Mouse (Mus musculus): ENCODE results near the gene Cntn5. TPM values are rescaled to one million over a fixed set of nuclear protein-coding genes. Genes with fewer than 3 reads are reported as not detected.
"Not testable (repeated sequence)": the region's sequence is repeated elsewhere in the genome, so short reads cannot be mapped to it uniquely, and the experiment has no call there.

Cntn5 gene
- polyA plus RNA-seq, 1 experiment = 0.02 TPM

- 72% methylated on average over 1 of the region's 1 CpGs for WGBS
- DNase-seq (ENCODE audit: low read depth, low spot score) = no peak
These were observed 246.5 kb downstream of the Cntn5 start for GRCm38 (mm10) chr9:10658086-10658485.

- WGBS = 66% methylated on average over 4 of the region's 4 CpGs
These were observed 247.3 kb downstream of the Cntn5 start for GRCm38 (mm10) chr9:10657144-10657748.

DNA sequence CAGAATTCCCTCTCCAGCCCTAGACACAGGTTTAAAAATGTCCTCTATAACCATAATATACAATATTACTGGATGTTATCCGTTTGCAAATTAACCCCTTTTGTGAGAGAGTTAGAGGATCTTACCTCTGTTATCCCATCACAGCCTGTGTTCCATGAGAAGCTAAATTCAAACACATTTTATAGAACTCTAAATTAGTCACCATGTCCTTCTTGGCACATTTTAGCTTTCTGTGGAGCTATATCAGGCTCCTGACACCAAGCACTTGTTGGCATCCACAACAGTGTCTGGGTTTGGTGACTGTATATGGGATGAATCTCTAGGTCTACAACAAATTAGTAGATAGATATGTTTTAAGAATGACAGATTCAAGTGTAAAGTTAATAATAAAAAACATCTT lies 253.9 kb downstream of the Cntn5 start:
- WGBS = 63% methylated on average over 1 of the region's 1 CpGs
- no peak for DNase-seq (ENCODE audit: low read depth, low spot score)

More at GRCm38 (mm10) chr9:10657144-10657748, 247.3 kb downstream of the Cntn5 start:
- no peak for DNase-seq (ENCODE audit: low read depth, low spot score)

GRCm38 (mm10) chr9:10645951-10646350 lies 258.6 kb downstream of the Cntn5 start:
- 87% methylated on average over 5 of the region's 5 CpGs for WGBS
- DNase-seq (ENCODE audit: low read depth, low spot score) = no peak

GRCm38 (mm10) chr9:10645045-10645830 lies 259.3 kb downstream of the Cntn5 start:
- WGBS = 67% methylated on average over 7 of the region's 7 CpGs
- no peak for DNase-seq (ENCODE audit: low read depth, low spot score)

GRCm38 (mm10) chr9:10618036-10618435 lies 286.5 kb downstream of the Cntn5 start:
- DNase-seq (ENCODE audit: low read depth, low spot score) = no peak

DNA sequence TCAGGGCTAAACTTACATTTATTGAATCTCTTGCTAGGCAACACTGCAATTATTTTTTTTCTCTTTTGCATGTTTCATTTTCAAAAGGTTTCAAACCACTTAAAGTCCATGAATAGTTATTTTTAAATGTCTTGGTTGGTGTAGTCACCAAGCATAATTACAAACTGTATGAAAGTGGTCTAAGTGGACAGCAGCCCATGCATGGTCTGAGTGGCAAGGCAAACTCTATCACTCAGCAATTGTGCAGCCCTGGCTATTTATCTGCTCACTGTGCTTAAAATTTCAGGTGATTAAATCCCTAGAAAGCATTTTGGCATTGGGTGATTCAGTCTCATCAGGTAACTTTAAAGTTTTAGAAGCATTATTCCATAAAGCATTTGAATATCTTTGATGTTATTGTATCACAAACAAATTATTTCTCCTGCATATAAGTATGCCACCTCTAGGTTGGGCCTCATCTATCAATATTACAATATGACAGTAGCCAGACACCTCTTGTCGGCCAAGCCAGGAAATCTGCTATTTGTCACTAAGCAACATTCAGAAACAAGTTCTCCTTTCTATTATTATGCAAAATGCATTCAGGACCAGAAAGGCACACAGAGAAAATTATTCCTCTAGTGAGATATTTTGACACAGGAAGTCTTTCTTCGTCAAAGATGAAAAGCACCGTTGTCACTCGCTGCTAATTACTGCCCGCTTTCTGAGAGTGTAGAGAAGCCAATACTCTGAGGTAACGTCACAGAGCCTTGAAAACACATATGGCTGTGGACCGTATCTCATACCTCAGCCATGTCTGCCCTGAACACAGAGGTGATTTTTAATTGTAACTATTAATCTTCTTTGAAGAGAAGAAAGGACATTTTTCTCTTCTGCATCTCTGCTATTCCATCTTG lies 329.0 kb downstream of the Cntn5 start:
- DNase-seq (ENCODE audit: low read depth, low spot score) = no peak
- WGBS = 84% methylated on average over 7 of the region's 7 CpGs

More at GRCm38 (mm10) chr9:10618036-10618435, 286.5 kb downstream of the Cntn5 start:
- 67% methylated on average over 5 of the region's 5 CpGs for WGBS

- no peak for DNase-seq (ENCODE audit: low read depth, low spot score)
These were observed 334.7 kb downstream of the Cntn5 start for GRCm38 (mm10) chr9:10569830-10570229.

DNA sequence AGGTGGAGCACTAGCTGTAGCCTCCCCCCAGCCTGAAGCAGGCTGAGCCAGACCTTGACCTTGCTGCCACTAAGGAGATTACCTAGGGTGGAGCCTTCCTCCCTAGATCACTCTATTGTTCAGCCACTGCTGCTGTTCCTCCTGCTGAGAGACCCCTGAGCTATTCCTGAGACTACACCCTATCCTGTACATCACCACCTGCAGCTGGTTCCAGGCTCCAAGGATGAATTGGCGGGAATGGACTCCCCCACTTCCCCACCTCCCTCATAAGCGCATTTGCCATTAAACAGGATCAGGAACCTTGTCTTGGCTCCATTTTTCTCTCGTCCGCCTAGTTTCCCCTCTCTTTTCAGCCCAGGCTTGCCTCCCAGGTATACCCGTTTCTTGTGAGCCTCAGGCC lies 363.7 kb downstream of the Cntn5 start:
- WGBS = 62% methylated on average over 5 of the region's 5 CpGs
- not testable (repeated sequence) for DNase-seq (ENCODE audit: low read depth, low spot score)

- no peak for DNase-seq (ENCODE audit: low read depth, low spot score)
- WGBS = 63% methylated on average over 5 of the region's 5 CpGs
These were observed 372.3 kb downstream of the Cntn5 start for GRCm38 (mm10) chr9:10532248-10532647.

DNA sequence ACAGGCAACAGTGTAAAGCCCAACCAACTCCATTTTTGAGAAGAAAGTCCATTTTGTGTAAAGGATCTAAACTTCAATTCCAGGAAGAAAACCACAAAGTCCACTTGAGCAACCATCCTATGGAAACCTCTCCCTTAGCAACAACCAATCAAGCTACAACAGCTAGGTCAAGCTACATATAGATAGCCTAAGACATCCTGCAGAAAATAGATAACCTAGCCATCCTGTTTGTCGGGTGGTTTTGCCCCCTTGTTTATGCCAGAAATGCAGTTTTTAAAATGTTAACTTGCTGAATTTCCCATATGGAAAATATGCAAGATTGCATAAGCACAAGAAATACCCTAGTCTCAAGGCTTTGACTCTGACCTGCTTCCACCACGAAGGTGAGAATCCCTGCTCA lies 373.5 kb downstream of the Cntn5 start:
- no peak for DNase-seq (ENCODE audit: low read depth, low spot score)
- WGBS = 70% methylated on average over 2 of the region's 2 CpGs

- no peak for DNase-seq (ENCODE audit: low read depth, low spot score)
- WGBS = 86% methylated on average over 4 of the region's 4 CpGs
These were observed 375.0 kb downstream of the Cntn5 start for GRCm38 (mm10) chr9:10529528-10529927.

DNA sequence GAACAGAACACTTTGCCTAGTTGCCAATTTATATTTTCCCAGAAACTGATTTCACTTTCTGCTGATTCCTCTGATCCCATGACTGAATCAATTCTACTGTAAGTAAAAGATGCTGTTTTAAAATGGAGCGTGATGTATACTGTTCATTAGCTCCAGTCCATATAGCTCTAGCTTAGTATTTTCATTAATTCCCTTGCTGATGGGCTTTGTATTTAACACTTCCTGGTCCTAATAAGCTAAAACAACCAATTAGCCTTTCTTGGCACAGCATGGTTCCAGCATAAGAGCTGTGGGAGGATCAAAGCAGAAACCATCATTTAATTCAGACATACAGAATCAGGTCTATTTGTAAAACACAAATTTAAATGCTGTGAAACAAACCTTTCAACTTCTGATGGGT lies 375.5 kb downstream of the Cntn5 start:
- no peak for DNase-seq (ENCODE audit: low read depth, low spot score)
- 84% methylated on average over 1 of the region's 1 CpGs for WGBS

DNA sequence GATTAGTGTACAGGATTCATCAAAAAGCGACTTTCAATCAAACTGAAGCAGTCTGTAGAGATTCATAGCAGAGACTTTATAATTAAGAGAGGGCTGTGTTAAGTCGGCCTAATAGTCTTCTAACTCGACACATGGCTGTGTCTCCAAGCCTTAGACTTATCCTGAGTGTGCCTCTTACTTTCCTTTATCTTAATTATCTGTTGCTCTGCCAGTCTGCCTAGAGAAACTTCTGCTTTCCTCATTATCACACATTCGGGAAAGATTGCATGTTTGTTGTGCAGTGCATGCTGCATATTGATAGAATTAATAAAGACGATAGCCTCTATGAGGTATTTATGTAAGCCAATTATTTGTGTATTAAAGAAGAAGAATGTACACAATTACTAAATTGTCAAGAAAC lies 375.9 kb downstream of the Cntn5 start:
- 79% methylated on average over 5 of the region's 5 CpGs for WGBS
- no peak for DNase-seq (ENCODE audit: low read depth, low spot score)

- 76% methylated on average over 7 of the region's 7 CpGs for WGBS
- DNase-seq (ENCODE audit: low read depth, low spot score) = no peak
These were observed 378.5 kb downstream of the Cntn5 start for GRCm38 (mm10) chr9:10525915-10526667.

DNA sequence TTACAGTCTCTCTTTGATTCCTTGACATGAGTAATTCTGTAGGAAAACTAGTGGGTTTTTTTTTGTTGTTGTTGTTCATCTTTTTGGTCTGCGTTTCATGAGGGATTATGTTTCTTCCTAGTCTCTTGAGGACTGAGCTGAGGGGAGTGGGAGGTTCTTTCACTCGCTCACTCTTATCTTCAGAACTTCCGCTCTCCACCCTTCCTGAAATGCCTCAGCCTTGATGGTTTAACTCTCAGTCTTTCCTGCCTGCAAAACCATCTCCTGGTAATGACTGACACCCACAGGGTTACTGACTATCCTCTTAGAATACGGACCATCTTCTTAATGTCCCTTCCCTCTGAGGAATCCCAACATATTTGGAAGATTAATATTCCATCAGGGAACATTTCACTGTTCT lies 382.0 kb downstream of the Cntn5 start:
- no peak for DNase-seq (ENCODE audit: low read depth, low spot score)
- 67% methylated on average over 4 of the region's 4 CpGs for WGBS

- 34% methylated on average over 1 of the region's 1 CpGs for WGBS
- DNase-seq (ENCODE audit: low read depth, low spot score) = no peak
These were observed 383.5 kb downstream of the Cntn5 start for GRCm38 (mm10) chr9:10521054-10521453.

- no peak for DNase-seq (ENCODE audit: low read depth, low spot score)
These were observed 412.3 kb downstream of the Cntn5 start for GRCm38 (mm10) chr9:10492243-10492642.

DNA sequence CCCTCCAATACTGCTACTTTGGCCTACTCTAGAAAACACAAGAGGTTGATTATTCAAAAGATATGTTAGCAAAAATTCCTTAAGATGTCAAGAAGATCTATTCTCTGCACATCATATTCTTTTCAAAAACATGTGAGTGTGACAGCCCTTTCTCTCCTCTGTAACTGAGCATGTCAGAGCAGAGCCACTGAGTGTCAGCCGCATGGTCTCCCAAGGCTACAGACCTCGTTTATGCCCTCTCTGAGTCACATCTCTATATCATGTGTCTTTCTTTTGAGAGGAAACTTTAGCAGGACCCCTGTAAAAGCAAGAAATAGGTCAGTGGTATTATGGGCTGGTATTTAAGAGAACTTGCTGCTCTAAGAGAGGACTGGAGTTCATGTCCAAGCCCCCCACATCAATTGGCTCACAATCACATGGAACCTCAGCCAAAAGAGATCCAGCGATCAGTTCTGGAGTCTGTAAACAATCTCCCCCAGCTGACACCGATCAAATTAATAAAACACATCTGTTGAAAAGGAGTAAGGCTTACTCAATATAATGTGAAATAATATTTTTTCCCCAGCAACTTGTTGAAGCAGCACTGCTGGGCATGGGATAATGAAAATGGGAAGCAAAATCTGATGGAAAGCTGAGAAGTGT lies 433.0 kb downstream of the Cntn5 start:
- 63% methylated on average over 4 of the region's 4 CpGs for WGBS
- DNase-seq (ENCODE audit: low read depth, low spot score) = no peak

Data from large intestine, adult 2 months (tissue).